Mouse (Mus musculus) adrenal gland, postnatal 14 days (tissue): ENCODE data around the gene Fam131c. TPM values are rescaled to one million over a fixed set of nuclear protein-coding genes. Genes with fewer than 3 reads are reported as not detected.

Source experiments
- DNase-seq: peaks from one replicate; pipeline ENCODE4 v3.0.0; 2021; ENCODE audit warnings: mixed read lengths
- total RNA-seq: library from RNA; stranded (reverse); gene quantifications from 2 replicates; pipeline ENCODE4 v1.2.3, GENCODE M21; 2021

The Fam131c gene
- total RNA-seq, 1 experiment from 2014 or later: 16.9 TPM

DNA sequence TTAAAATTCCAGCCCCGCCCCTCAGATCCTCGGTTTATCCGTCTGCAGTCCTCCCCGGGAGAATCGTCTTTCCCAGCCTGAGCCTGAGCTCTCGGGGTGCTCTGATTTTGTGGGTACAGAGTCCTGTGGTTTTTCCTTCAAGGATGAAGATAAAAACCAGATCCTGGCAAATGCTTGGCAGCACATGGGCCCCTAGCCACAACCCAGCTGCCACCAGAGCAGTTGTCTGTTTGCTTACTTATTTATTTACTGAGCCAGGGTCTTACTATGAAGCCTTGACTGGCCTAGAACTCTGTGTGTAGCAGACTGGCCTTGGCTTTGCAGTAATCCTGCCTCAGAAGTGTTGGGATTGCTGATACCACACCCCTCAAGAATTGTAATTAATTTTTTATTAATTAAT is 8.8 kb upstream of the Fam131c start:
- no peak for DNase-seq

DNA sequence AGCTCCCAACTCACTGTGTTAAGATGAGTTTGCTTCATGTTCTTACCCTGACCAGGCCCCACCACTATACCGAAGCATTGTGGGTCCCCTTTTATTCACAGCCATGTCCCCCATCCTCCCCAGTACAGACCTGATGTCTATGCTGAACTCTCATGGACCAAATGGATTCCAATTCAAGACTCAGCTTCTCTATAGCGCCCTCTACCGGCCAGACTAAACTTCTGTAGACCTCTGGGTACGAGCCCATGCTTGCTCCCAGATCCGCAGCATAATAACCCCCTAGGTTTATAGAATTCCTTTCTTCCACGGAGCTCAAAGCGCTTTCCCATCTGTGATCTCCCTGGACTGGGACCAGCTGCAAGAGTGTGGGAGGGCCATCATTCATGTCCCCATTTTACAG is 7.2 kb upstream of the Fam131c start:
- DNase-seq: peak; percentile 77

GRCm38 (mm10) chr4:141362937-141363548 is 5.0 kb upstream of the Fam131c start:
- DNase-seq: peak; percentile 91

DNA sequence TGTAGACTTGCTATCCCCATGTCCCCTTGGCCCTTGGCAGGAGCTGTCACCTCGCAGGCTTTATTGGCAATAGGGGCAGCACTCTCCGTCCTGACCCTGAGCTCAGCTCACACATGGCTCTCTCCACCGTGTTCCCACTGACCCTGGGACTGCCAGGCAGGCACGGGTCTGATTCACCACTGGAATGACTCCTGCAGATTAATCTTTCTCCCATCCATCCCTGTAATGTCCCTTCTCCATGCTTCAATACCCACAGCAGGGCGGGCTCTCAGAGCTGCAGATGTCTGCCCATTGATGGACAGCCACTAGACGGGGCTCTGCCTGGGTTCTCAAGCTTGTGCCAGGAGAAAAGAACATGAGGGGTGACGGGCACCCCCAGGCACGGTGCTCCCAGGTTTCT is 2.9 kb upstream of the Fam131c start:
- peak; percentile 82 for DNase-seq

GRCm38 (mm10) chr4:141365876-141366275 is 2.1 kb upstream of the Fam131c start:
- peak; percentile 62 for DNase-seq

- peak; percentile 68 for DNase-seq
Measured at GRCm38 (mm10) chr4:141372426-141372825, 4.4 kb downstream of the Fam131c start.

GRCm38 (mm10) chr4:141379674-141380073 is 11.7 kb downstream of the Fam131c start:
- DNase-seq: no peak

GRCm38 (mm10) chr4:141382406-141382805 is 14.4 kb downstream of the Fam131c start:
- DNase-seq: no peak

DNA sequence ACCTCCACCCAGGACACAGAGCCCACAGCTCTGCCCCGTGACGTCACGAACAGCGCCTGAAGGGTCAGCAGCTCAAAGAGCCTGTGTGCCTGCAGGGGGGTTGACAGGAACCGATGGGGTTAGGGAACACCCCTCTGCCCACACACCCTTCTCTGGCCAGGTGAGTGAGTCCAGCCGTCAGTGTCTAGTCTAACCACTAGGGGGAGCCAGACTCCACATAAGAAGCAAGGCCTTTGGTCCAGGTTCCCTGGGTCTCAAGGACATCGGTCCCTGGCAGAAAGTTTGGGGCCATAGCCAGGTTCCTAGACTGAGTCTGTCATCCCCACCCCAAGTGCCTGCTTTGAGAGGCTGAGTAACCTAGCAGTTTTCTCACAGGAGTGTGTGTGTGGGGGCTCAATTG is 17.3 kb downstream of the Fam131c start:
- peak; percentile 74 for DNase-seq

- DNase-seq: no peak
Measured at GRCm38 (mm10) chr4:141386150-141386549, 18.1 kb downstream of the Fam131c start.

- peak; percentile 85 for DNase-seq
Measured at GRCm38 (mm10) chr4:141387093-141387784, 19.2 kb downstream of the Fam131c start.

DNA sequence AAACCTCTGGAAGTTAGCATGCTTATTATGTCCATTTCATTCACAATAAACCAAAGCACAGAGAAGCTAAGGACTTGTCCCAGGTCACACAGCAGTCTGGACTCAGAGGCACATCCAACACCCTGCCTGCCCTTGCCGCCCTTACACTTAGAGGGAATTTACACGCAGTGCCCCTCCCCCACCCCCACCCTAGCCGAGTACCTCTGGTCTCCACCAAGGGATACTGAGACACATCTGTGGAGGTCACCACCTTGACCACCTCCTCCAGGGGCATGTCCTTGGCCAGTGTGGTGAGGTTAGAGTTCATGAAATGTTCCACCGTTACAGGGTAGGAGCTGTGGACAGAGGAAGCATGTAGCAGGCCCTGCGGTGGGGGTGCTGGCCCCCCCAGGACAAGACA is 19.9 kb downstream of the Fam131c start:
- DNase-seq: no peak

GRCm38 (mm10) chr4:141389366-141390150 is 21.5 kb downstream of the Fam131c start:
- no peak for DNase-seq

DNA sequence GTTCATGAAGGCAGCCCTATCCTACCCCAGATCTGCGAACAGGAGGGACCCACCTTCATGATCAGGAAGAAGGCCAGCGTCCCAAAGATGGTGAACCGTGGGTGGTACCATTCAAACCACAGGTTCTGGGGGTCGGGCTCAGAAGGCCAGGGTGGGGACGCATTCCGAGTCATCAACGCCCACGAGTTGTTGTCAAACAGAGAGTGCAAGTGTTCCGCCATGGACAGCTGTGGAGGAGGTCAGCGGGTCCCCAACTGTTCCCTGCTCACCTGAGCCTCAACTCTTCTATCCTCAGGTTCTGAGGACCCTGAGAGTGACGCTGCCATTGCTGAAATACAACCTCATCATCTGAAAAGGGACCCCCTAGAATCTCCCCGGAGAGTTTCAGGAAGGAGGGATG is 23.3 kb downstream of the Fam131c start:
- DNase-seq: no peak

- DNase-seq: no peak
Measured at GRCm38 (mm10) chr4:141394751-141395150, 26.7 kb downstream of the Fam131c start.

GRCm38 (mm10) chr4:141397861-141398260 is 29.8 kb downstream of the Fam131c start:
- DNase-seq: no peak

GRCm38 (mm10) chr4:141398545-141398944 is 30.5 kb downstream of the Fam131c start, which contains the start of gene Clcnka:
Clcnka (minus strand) TSS chr4:141398724.
- no peak for DNase-seq

GRCm38 (mm10) chr4:141400171-141400570 is 32.2 kb downstream of the Fam131c start:
- no peak for DNase-seq

- peak; percentile 90 for DNase-seq
Measured at GRCm38 (mm10) chr4:141404518-141405313, 36.7 kb downstream of the Fam131c start.

DNA sequence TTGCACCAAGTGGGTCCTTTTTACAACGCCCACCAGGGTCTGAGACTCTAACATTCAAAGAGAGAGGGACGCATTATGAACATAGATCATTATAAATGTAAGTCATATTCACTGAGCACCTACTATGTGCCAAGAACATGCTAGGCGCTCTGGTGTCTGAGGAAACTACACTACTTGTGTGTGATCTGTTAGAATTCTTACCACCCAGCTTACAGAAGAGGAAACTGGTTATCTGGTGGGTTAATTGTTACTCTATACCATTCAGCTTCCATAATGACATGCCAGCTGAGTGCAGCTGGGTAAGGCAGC is 37.2 kb downstream of the Fam131c start:
- no peak for DNase-seq

DNA sequence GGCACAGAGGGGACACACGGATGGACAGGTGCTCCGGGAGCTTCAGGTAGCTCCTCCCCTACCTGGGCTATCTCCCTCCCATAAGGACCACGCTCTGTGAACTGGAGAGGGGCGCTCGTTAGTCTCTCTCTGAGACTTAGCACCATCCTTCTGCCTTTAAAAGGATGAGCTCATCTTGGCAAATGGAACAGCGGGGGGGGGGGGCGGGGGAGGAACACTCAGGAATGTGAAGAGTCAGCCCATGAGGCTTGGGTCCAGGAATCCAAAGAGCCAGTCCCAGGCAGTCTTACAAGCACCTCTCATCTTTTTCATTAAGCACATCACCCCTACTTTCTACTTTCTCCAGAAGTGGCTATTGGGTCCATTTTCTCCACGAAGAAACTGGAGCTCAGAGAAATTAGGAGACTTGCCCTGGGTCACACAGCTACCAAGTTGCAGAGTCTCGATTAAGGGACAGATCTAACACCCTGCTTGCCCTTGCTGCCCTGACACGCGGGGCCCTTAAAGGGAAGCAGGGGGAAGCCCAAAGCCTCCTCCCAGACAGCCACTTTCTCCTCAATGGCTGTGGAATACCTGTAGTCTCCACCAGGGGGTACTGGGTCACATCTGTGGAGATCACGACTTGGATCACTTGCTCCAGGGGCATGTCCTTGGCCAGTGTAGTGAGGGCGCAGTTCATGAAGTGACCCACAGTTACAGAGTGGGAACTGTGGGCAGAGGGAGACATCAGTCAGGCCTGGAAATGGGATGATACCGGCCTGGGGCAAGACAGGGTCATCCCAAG is 38.7 kb downstream of the Fam131c start:
- DNase-seq: peak; percentile 80

- no peak for DNase-seq
Measured at GRCm38 (mm10) chr4:141408577-141408976, 40.6 kb downstream of the Fam131c start.
